Mouse (Mus musculus) hindbrain, embryonic 11.5 days (tissue): ENCODE measurements around the gene Tshz2. TPM values are rescaled to one million over a fixed set of nuclear protein-coding genes. Genes with fewer than 3 reads are reported as not detected.

Source experiments
- ATAC-seq: fragments of 200-750 bp; cut with Nextera tagmentation; 2 replicates; pipeline ENCODE4 v1.8.0; 2017; ENCODE audit warnings: mild to moderate bottlenecking, moderate TSS enrichment, moderate library complexity; ENCODE audit not compliant: low FRiP score
- DNase-seq: peaks from one replicate; pipeline ENCODE4 v3.0.0-alpha.2; 2015; ENCODE audit warnings: low spot score
- H3K27ac ChIP-seq: fragments of 300-500 bp; sonication (generic); 2 replicates; pipeline ENCODE4 v1.5.1; 2014; ENCODE audit warnings: mild to moderate bottlenecking, low read depth, low read length
- H3K27me3 ChIP-seq: fragments of 300-500 bp; sonication (generic); 2 replicates; pipeline ENCODE4 v1.6.1; 2014; ENCODE audit warnings: mild to moderate bottlenecking, low read length, moderate library complexity, mixed read lengths; ENCODE audit not compliant: control insufficient read depth, insufficient read depth
- H3K36me3 ChIP-seq: fragments of 300-500 bp; sonication (generic); 2 replicates; pipeline ENCODE4 v1.6.1; 2014; ENCODE audit warnings: mild to moderate bottlenecking, low read length, moderate library complexity, mixed read lengths; ENCODE audit not compliant: control insufficient read depth, insufficient read depth
- H3K4me1 ChIP-seq: fragments of 300-500 bp; sonication (generic); replicated peaks from 2 replicates; pipeline ENCODE4 v1.6.1; 2014; ENCODE audit warnings: low read length, mixed read lengths; ENCODE audit not compliant: control insufficient read depth, insufficient read depth
- H3K4me2 ChIP-seq: fragments of 300-500 bp; sonication (generic); replicated peaks from 2 replicates; pipeline ENCODE4 v1.6.1; 2014; ENCODE audit warnings: mild to moderate bottlenecking, low read depth, low read length
- H3K4me3 ChIP-seq: fragments of 300-500 bp; sonication (generic); 2 replicates; pipeline ENCODE4 v1.5.1; 2014; ENCODE audit warnings: low read depth, low read length
- H3K9ac ChIP-seq: fragments of 300-500 bp; sonication (generic); 2 replicates; pipeline ENCODE4 v1.6.1; 2014; ENCODE audit warnings: low read depth, low read length
- H3K9me3 ChIP-seq: fragments of 300-500 bp; sonication (generic); 2 replicates; pipeline ENCODE4 v1.6.1; 2016; ENCODE audit warnings: low read length; ENCODE audit not compliant: control insufficient read depth
- WGBS: fragments of 180-500 bp; shearing (Covaris S2); extraction: QIAGEN DNeasy Blood & Tissue Kit; methylation state at CpG from one replicate; pipeline ENCODE4 v1.1.7; 2014; 5-methylcytosine and 5-hydroxymethylcytosine counted together
- polyA plus RNA-seq: library from polyadenylated mRNA; unstranded; fragments of >200 nt; fragmentation: Nextera tagmentation; extraction: Ambion mirVana; gene quantifications from 2 replicates; pipeline ENCODE4 v1.2.1, GENCODE M21; 2014

Gene Tshz2
- polyA plus RNA-seq, 1 experiment from 2014 or later, result 6.4 TPM

- WGBS, result 80% methylated on average over 8 of the region's 8 CpGs
- DNase-seq (no peak), ATAC-seq (no peak)
- no peaks in the 10 kb centered on the region for H3K4me1 ChIP-seq
- H3K9me3 ChIP-seq, result no peaks in the 10 kb centered on the region
- H3K4me3 ChIP-seq, result no peak overlapping the region
- no peaks in the 10 kb centered on the region for H3K36me3 ChIP-seq
- 0 out of 2 replicates have a peak overlapping the region, but pooled peaks have one; percentile 17 for H3K27ac ChIP-seq
- no peak overlapping the region for H3K4me2 ChIP-seq
- H3K9ac ChIP-seq, result no peak overlapping the region
- no peaks in the 10 kb centered on the region for H3K27me3 ChIP-seq
Observed at GRCm38 (mm10) chr2:169962776-169963175, 330.0 kb downstream of the Tshz2 start.

GRCm38 (mm10) chr2:169970481-169970880 is 337.7 kb downstream of the Tshz2 start:
- WGBS, result 88% methylated on average over 6 of the region's 6 CpGs
- no peak for ATAC-seq
- Histone ChIP-seq H3K27me3 (no peaks in the 10 kb centered on the region), H3K9me3 (no peaks in the 10 kb centered on the region; the same call in 1 of the 2 replicates), H3K9ac (no peak overlapping the region), H3K4me2 (no peak overlapping the region), H3K4me3 (no peak overlapping the region), H3K27ac (no peak overlapping the region), H3K4me1 (no peaks in the 10 kb centered on the region), H3K36me3 (no peaks in the 10 kb centered on the region)
- DNase-seq, result no peak

DNA sequence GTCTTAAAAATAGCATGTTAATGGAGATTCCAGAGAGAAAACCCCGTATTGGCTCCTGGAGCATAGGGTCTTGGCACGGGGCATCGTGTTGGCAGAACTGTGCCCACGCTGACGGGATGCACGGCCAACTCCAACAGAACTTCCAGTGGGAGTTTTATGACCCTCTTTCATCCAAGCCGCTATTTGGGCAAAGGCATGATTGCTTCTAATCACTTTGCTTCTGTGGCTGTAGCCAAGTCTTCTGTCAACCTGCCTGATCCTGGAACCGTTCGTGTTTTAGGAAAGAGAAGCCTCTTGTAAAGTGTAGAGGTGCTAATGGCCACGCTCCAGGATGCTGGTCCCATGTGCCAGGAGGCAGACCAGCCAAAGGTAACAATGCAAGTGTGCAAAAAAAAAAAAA is 350.1 kb downstream of the Tshz2 start:
- no peaks in the 10 kb centered on the region for H3K4me1 ChIP-seq
- H3K27ac ChIP-seq, result no peak overlapping the region
- no peak overlapping the region for H3K4me3 ChIP-seq
- H3K4me2 ChIP-seq, result no peak overlapping the region
- H3K36me3 ChIP-seq, result no peaks in the 10 kb centered on the region
- H3K9ac ChIP-seq, result no peak overlapping the region
- H3K27me3 ChIP-seq, result no peaks in the 10 kb centered on the region
- WGBS, result 94% methylated on average over 10 of the region's 10 CpGs
- ATAC-seq (no peak), DNase-seq (no peak)
- no peaks in the 10 kb centered on the region for H3K9me3 ChIP-seq

GRCm38 (mm10) chr2:169987186-169987585 is 354.4 kb downstream of the Tshz2 start:
- 76% methylated on average over 13 of the region's 13 CpGs for WGBS
- Histone ChIP-seq H3K27me3 (no peaks in the 10 kb centered on the region), H3K4me2 (no peak overlapping the region), H3K36me3 (no peaks in the 10 kb centered on the region), H3K4me1 (no peaks in the 10 kb centered on the region), H3K9ac (no peak overlapping the region), H3K4me3 (no peak overlapping the region), H3K9me3 (no peaks in the 10 kb centered on the region), H3K27ac (no peak overlapping the region)
- ATAC-seq, result no peak
- no peak for DNase-seq

DNA sequence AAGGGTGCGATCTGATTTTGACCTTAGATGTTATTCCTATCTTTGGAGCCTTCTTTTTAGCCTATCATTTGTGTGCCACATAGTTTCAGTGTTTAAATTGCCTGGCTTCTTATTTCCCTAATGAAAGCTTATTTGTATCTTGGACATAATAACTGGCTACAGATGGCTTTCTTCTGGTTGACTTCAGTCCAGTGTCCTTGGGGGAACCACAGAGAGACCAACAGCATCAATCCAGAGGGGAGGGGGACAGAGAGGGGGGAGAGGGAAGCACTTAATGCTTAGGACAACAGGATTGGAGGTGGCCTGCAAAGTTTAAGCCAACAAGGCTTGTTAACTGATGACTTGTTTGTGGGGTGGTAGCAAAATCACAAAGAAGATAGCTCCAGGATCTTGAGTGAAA is 356.4 kb downstream of the Tshz2 start:
- no peaks in the 10 kb centered on the region for H3K9me3 ChIP-seq
- H3K27ac ChIP-seq, result no peak overlapping the region
- DNase-seq (no peak), ATAC-seq (no peak)
- no peak overlapping the region for H3K4me3 ChIP-seq
- H3K36me3 ChIP-seq, result no peaks in the 10 kb centered on the region
- no peaks in the 10 kb centered on the region for H3K4me1 ChIP-seq
- no peaks in the 10 kb centered on the region for H3K27me3 ChIP-seq
- WGBS, result 97% methylated on average over 1 of the region's 1 CpGs
- H3K9ac ChIP-seq, result no peak overlapping the region
- no peak overlapping the region for H3K4me2 ChIP-seq

DNA sequence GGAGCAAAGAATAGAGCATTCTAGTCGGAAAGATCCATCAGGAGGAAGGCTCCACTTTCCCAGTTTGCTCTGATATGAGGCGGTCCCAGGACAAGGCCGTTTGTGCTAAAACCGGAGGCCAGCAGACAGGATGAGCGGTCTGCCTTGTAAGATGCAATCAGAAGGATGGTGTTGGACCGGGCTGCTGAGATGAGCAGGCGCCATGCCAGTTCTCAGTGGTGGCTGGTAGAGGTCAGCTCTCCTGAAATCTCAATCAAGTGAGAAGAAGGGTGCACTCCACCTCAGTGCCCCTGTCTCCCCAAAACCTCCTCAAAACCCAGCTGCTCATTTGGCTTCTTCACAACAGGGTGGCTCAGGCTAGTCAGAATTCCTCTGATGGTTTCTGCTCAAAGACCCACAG is 358.2 kb downstream of the Tshz2 start:
- DNase-seq, result no peak
- H3K4me1 ChIP-seq, result no peaks in the 10 kb centered on the region; the same call in 1 of the 2 replicates

GRCm38 (mm10) chr2:169995987-169996386 is 363.2 kb downstream of the Tshz2 start:
- DNase-seq, result no peak
- Histone ChIP-seq H3K9ac (no peak overlapping the region), H3K4me2 (no peak overlapping the region), H3K4me1 (peaks cover 4% of the 10 kb centered on the region; the same call in 1 of the 2 replicates), H3K27ac (no peak overlapping the region), H3K4me3 (no peak overlapping the region), H3K36me3 (no peaks in the 10 kb centered on the region), H3K27me3 (no peaks in the 10 kb centered on the region), H3K9me3 (no peaks in the 10 kb centered on the region)
- 54% methylated on average over 12 of the region's 12 CpGs for whole genome bisulfite sequencing
- no peak for ATAC-seq

More for the DNA sequence above, 358.2 kb downstream of the Tshz2 start:
- Histone ChIP-seq H3K27ac (no peak overlapping the region), H3K36me3 (no peaks in the 10 kb centered on the region), H3K4me3 (no peak overlapping the region), H3K9ac (no peak overlapping the region), H3K27me3 (no peaks in the 10 kb centered on the region), H3K4me2 (no peak overlapping the region), H3K9me3 (no peaks in the 10 kb centered on the region)
- WGBS, result 93% methylated on average over 7 of the region's 7 CpGs
- ATAC-seq, result no peak

- DNase-seq (no peak), ATAC-seq (no peak)
- Histone ChIP-seq H3K4me3 (no peak overlapping the region), H3K36me3 (no peaks in the 10 kb centered on the region), H3K4me1 (peaks cover 4% of the 10 kb centered on the region; the same call in 1 of the 2 replicates), H3K4me2 (no peak overlapping the region), H3K27ac (no peak overlapping the region), H3K27me3 (no peaks in the 10 kb centered on the region), H3K9ac (no peak overlapping the region), H3K9me3 (no peaks in the 10 kb centered on the region)
- WGBS, result 64% methylated on average over 16 of the region's 16 CpGs
Observed at GRCm38 (mm10) chr2:169996501-169997237, 363.9 kb downstream of the Tshz2 start.
